Mouse (Mus musculus) kidney, adult 2 months (tissue): Measurements from ENCODE around the gene Tenm4.

Experiments
- CTCF ChIP-seq: fragments of 200-500 bp; conservative IDR thresholded peaks from 2 replicates; pipeline ENCODE4 v1.5.1; 2011; ENCODE audit warnings: low read depth, mild to moderate bottlenecking, control low read depth, low read length, moderate library complexity, mixed read lengths; ENCODE audit not compliant: insufficient read depth, insufficient read length
- POLR2A ChIP-seq: fragments of 200-500 bp; IDR thresholded peaks from one replicate; pipeline ENCODE4 v1.6.1; 2011; ENCODE audit warnings: low read depth, low read length, control low read depth

DNA sequence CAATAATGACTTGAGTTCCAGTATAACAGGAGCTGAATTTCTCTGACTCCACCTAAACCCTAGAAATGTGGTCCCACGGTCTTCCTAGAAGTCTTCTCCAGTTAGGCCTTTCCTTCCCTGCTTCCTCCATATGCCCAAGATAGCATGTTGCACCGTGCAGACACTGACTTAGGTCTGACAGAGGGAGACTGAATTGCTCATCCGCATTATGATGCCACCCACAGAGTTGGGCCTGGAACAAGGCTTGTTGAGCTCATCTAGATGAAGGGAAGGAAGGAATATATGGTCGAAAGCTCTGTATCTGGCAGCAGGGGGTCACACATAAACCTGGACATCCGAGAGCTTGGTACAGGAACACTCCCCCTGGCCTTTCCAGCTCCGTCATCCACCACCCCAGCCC, 267.3 kb downstream of the Tenm4 start:
- TF ChIP-seq CTCF (no peak), POLR2A (no peak)
